Mouse (Mus musculus) erythroblast, embryonic 14.5 days (primary cell): ENCODE measurements around the gene Dock1.

Experiments used
- GATA1 ChIP-seq: IDR thresholded peaks from 2 replicates; pipeline ENCODE4 v1.6.1; 2012; ENCODE audit warnings: low read length, inconsistent platforms, mixed read lengths
- TAL1 ChIP-seq: IDR thresholded peaks from 3 replicates; pipeline ENCODE4 v1.6.1; 2012; ENCODE audit warnings: low read length, inconsistent platforms, mixed read lengths

DNA sequence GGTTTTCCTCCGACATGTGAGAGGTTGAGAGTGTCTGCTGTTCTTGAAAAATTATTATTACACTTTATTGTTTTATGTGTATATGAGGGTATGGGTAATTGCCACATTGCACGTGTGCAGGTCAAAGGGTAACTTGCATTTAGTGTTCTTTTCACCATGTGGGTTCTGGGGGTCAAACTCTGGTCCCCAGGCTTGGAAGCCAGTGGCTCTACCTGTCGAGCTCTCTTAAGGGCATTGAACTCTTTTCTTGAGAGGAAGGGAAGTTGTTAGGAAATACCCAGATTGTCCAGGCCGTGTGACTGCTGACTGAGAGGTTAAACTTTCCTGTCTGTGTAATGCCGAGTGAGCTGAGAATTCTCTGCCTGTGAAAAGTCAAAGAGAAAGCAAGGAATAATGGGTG lies 19.7 kb downstream of the Dock1 start:
- no peak for TF ChIP-seq TAL1
- no peak for TF ChIP-seq GATA1
